Mouse (Mus musculus) hindbrain, embryonic 14.5 days (tissue): ENCODE results near the gene Mrpl21. TPM values are rescaled to one million over a fixed set of nuclear protein-coding genes. Genes with fewer than 3 reads are reported as not detected.

Experiments
- ATAC-seq: fragments of 200-750 bp; cut with Nextera tagmentation; 2 replicates; pipeline ENCODE4 v1.8.0; 2017; ENCODE audit warnings: moderate number of reproducible peaks, mild to moderate bottlenecking, moderate TSS enrichment, moderate library complexity; ENCODE audit not compliant: low FRiP score
- DNase-seq: peaks from one replicate; pipeline ENCODE4 v3.0.0-alpha.2; 2015; ENCODE audit warnings: low spot score
- H3K27ac ChIP-seq: fragments of 300-500 bp; sonication (generic); 2 replicates; pipeline ENCODE4 v1.5.1; 2014; ENCODE audit warnings: mild to moderate bottlenecking, moderate library complexity
- H3K27me3 ChIP-seq: fragments of 300-500 bp; sonication (generic); 2 replicates; pipeline ENCODE4 v1.6.1; 2014; ENCODE audit warnings: mild to moderate bottlenecking, low read length, mixed read lengths; ENCODE audit not compliant: control insufficient read depth, insufficient read depth
- H3K36me3 ChIP-seq: fragments of 300-500 bp; sonication (generic); replicated peaks from 2 replicates; pipeline ENCODE4 v1.6.1; 2014; ENCODE audit not compliant: control insufficient read depth, insufficient read depth
- H3K4me1 ChIP-seq: fragments of 300-500 bp; sonication (generic); replicated peaks from 2 replicates; pipeline ENCODE4 v1.6.1; 2014; ENCODE audit warnings: antibody characterized with exemption, low read length, mixed read lengths; ENCODE audit not compliant: control insufficient read depth, insufficient read depth
- H3K4me2 ChIP-seq: fragments of 300-500 bp; sonication (generic); replicated peaks from 2 replicates; pipeline ENCODE4 v1.6.1; 2014; ENCODE audit warnings: mild to moderate bottlenecking, moderate library complexity
- H3K4me3 ChIP-seq: fragments of 300-500 bp; sonication (generic); replicated peaks from 2 replicates; pipeline ENCODE4 v1.5.1; 2014; ENCODE audit warnings: mild to moderate bottlenecking, low read length
- H3K9ac ChIP-seq: fragments of 300-500 bp; sonication (generic); 2 replicates; pipeline ENCODE4 v1.6.1; 2014
- H3K9me3 ChIP-seq: fragments of 300-500 bp; sonication (generic); 2 replicates; pipeline ENCODE4 v1.6.1; 2016; ENCODE audit warnings: low read length; ENCODE audit not compliant: control insufficient read depth
- WGBS: fragments of 180-500 bp; shearing (Covaris S2); extraction: QIAGEN DNeasy Blood & Tissue Kit; methylation state at CpG from one replicate; pipeline ENCODE4 v1.1.7; 2014; 5-methylcytosine and 5-hydroxymethylcytosine counted together
- polyA plus RNA-seq: library from polyadenylated mRNA; unstranded; fragments of >200 nt; fragmentation: Nextera tagmentation; extraction: Ambion mirVana; gene quantifications from 2 replicates; pipeline ENCODE4 v1.2.1, GENCODE M21; 2014

Mrpl21 gene
- polyA plus RNA-seq, 1 experiment from 2014 or later, result 111 TPM

DNA sequence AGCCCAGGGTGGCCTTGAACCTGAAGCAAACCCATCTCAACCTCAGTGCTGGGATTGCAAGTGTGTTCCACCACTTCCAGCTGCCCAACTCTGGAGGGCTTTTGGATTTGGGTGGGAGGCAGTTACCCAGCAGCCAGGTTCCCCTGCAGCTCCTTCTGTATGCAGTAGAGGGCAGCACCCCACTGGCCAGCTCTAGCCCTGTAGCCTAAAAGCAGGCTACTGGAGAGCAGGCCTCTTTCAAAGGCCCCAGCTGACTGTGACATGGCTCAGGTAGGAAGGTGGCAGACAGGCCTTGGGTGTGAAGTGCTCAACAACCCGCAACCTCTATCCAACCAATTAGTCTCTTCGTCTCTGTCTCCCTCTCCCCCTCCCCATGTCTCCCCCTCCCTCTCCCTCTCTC, 9.3 kb downstream of the Mrpl21 start:
- peak; percentile 71 for DNase-seq
- Histone ChIP-seq H3K4me3 (no peak overlapping the region), H3K27ac (no peak overlapping the region), H3K9ac (no peak overlapping the region), H3K9me3 (no peaks in the 10 kb centered on the region), H3K27me3 (no peaks in the 10 kb centered on the region), H3K4me1 (no peaks in the 10 kb centered on the region), H3K4me2 (no peak overlapping the region), H3K36me3 (peaks cover 57% of the 10 kb centered on the region)
- peak; percentile 70; the same call in 1 of the 2 replicates for ATAC-seq
- 96% methylated on average over 2 of the region's 2 CpGs for WGBS

DNA sequence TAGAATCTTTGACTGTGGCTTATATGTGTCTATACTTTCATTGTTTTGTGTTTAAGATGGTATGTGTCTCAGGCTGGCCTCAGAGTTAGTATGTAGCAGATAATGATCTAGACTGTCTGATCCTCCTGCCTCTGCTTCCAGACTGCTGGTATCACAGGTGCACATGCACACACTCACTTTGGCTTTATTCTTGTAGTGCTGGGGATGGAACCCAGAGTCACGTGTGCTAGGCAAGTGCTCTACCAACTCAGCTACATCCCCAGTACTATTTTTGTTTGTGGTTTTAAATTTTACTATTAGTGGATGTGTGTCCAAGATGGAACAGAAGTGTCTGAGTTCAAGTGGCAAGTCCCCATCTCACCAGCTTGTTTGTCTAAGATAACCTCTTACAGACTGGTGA, 10.3 kb downstream of the Mrpl21 start:
- WGBS, result 88% methylated on average over 1 of the region's 1 CpGs
- Histone ChIP-seq H3K4me3 (no peak overlapping the region), H3K4me1 (no peaks in the 10 kb centered on the region), H3K9ac (no peak overlapping the region), H3K36me3 (peaks cover 47% of the 10 kb centered on the region), H3K27me3 (no peaks in the 10 kb centered on the region), H3K27ac (no peak overlapping the region), H3K9me3 (no peaks in the 10 kb centered on the region), H3K4me2 (no peak overlapping the region)
- DNase-seq (no peak), ATAC-seq (no peak)

GRCm38 (mm10) chr19:3295245-3295644, 12.5 kb downstream of the Mrpl21 start:
- Histone ChIP-seq H3K4me3 (no peak overlapping the region), H3K9ac (no peak overlapping the region), H3K9me3 (no peaks in the 10 kb centered on the region), H3K4me1 (no peaks in the 10 kb centered on the region), H3K27me3 (no peaks in the 10 kb centered on the region), H3K4me2 (no peak overlapping the region), H3K27ac (no peak overlapping the region), H3K36me3 (peaks cover 24% of the 10 kb centered on the region)
- DNase-seq, result no peak
- no peak for ATAC-seq
- WGBS, result 88% methylated on average over 6 of the region's 6 CpGs

GRCm38 (mm10) chr19:3297034-3297433, 14.3 kb downstream of the Mrpl21 start:
- Histone ChIP-seq H3K4me3 (no peak overlapping the region), H3K9me3 (no peaks in the 10 kb centered on the region), H3K36me3 (0 out of 2 replicates have a peak, but pooled peaks cover 11% of the 10 kb centered on the region), H3K4me2 (no peak overlapping the region), H3K27ac (no peak overlapping the region), H3K27me3 (no peaks in the 10 kb centered on the region), H3K9ac (no peak overlapping the region), H3K4me1 (no peaks in the 10 kb centered on the region)
- ATAC-seq (no peak), DNase-seq (no peak)

DNA sequence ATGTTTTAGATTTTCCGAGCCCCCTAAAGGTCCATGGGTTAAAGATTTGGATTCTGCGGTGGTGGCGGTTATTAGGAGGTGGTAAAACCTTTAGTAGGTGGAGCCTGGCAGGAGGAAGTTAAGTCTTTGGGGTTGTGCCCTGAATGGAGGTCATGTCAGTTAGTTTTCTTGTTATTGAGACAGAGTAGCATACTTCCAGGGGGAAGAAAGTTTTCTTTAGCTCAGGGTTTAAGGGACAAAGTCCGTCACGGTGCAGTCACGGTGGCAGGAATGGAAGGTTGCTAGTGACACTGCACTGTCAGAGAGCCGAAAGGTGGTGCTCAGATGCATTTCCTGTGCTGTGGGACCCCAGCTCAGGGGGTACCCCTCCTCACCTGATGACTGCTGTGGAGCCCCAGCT, 15.1 kb downstream of the Mrpl21 start:
- Histone ChIP-seq H3K27me3 (no peaks in the 10 kb centered on the region), H3K4me1 (no peaks in the 10 kb centered on the region), H3K9me3 (no peaks in the 10 kb centered on the region), H3K4me3 (no peak overlapping the region), H3K36me3 (0 out of 2 replicates have a peak, but pooled peaks cover 7% of the 10 kb centered on the region), H3K9ac (no peak overlapping the region), H3K4me2 (no peak overlapping the region), H3K27ac (no peak overlapping the region)
- ATAC-seq (no peak), DNase-seq (no peak)
- WGBS, result 93% methylated on average over 7 of the region's 7 CpGs

- no peak overlapping the region for H3K27ac ChIP-seq
- H3K4me2 ChIP-seq, result no peak overlapping the region
- ATAC-seq (no peak), DNase-seq (no peak)
- 76% methylated on average over 4 of the region's 4 CpGs for WGBS
- H3K4me3 ChIP-seq, result no peak overlapping the region
- no peaks in the 10 kb centered on the region for H3K27me3 ChIP-seq
- H3K4me1 ChIP-seq, result no peaks in the 10 kb centered on the region
- H3K9ac ChIP-seq, result no peak overlapping the region
- no peaks in the 10 kb centered on the region for H3K9me3 ChIP-seq
- H3K36me3 ChIP-seq, result no peaks in the 10 kb centered on the region
Observed at GRCm38 (mm10) chr19:3304017-3304416, 21.3 kb downstream of the Mrpl21 start.

DNA sequence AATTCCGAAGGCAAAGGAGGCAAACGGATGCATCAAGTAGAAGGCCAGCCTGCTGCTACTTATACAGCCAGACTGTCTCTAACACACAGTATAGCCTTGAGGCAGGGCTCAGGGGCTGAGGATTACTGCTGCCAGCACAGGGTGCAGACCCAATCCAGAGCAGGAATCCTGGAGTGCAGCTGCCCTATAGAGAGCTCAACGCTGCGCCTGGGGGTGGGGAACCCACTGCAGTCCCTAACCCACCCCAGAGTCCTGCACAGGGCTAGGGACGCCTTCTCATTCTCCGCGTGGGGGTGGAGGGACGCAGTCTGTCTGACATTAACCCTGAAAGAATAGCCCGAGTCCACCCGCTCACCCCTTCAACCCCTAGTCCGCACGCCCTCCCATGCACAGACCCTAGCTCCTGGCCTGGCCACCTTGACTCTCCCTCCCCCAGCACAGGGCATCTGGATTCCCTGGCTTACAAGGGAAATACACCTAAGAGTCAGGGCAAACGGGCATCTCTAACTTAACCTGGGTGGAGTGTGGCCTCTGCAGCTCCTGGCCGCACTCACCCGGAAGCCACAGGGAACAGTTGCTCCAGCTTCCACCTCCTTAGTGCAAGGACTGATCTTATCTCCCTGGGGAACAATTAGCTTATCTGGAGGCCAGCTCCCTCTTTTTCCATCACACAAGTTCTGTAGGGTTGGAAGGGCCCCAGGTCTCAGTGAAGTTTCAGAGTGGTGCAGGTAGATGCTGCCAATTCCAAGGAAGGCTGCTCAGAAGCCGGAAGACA, 24.7 kb downstream of the Mrpl21 start:
- WGBS, result 56% methylated on average over 16 of the region's 16 CpGs
- no peak for DNase-seq
- no peaks in the 10 kb centered on the region for H3K4me1 ChIP-seq
- no peak for ATAC-seq
- no peak overlapping the region for H3K4me2 ChIP-seq
- H3K27ac ChIP-seq, result no peak overlapping the region
- H3K27me3 ChIP-seq, result no peaks in the 10 kb centered on the region
- H3K9ac ChIP-seq, result no peak overlapping the region
- no peaks in the 10 kb centered on the region for H3K36me3 ChIP-seq
- H3K9me3 ChIP-seq, result no peaks in the 10 kb centered on the region
- H3K4me3 ChIP-seq, result no peak overlapping the region

- no peak overlapping the region for H3K4me2 ChIP-seq
- no peak overlapping the region for H3K9ac ChIP-seq
- no peaks in the 10 kb centered on the region for H3K9me3 ChIP-seq
- H3K27ac ChIP-seq, result no peak overlapping the region
- H3K36me3 ChIP-seq, result no peaks in the 10 kb centered on the region
- no peak overlapping the region for H3K4me3 ChIP-seq
- ATAC-seq, result no peak
- peaks cover 7% of the 10 kb centered on the region; the same call in 1 of the 2 replicates for H3K4me1 ChIP-seq
- WGBS, result 95% methylated on average over 2 of the region's 2 CpGs
- no peak for DNase-seq
- H3K27me3 ChIP-seq, result peaks cover 37% of the 10 kb centered on the region
Observed at GRCm38 (mm10) chr19:3319341-3319740, 36.6 kb downstream of the Mrpl21 start.

DNA sequence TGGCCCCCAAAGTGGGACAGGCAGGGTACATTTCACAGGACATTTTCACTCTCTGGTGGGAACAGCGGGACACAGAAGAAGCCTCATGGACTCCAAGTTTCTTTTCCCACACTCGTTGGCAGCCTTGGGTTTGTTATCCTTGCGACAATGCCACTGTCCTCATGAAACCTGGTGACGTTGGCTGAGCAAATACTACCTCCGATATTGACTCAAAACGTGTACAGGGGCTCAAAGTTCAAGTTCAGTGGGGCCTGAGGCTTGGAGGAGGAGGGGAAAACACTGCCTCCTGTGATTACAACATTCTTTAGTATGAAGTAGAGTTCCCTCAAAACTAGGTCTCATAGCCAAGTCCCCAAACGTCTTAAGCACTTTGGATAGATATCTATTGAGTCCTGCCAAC, 37.4 kb downstream of the Mrpl21 start:
- ATAC-seq (no peak), DNase-seq (no peak)
- H3K4me3 ChIP-seq, result no peak overlapping the region
- no peak overlapping the region for H3K9ac ChIP-seq
- peaks cover 7% of the 10 kb centered on the region; the same call in 1 of the 2 replicates for H3K4me1 ChIP-seq
- H3K4me2 ChIP-seq, result no peak overlapping the region
- 86% methylated on average over 7 of the region's 7 CpGs for WGBS
- H3K9me3 ChIP-seq, result no peaks in the 10 kb centered on the region
- H3K27ac ChIP-seq, result no peak overlapping the region
- peaks cover 42% of the 10 kb centered on the region for H3K27me3 ChIP-seq
- H3K36me3 ChIP-seq, result no peaks in the 10 kb centered on the region
